Mouse (Mus musculus): ENCODE data around the gene Mis12. TPM values are rescaled to one million over a fixed set of nuclear protein-coding genes. Genes with fewer than 3 reads are reported as not detected.

The Mis12 gene
- total RNA-seq, 2 experiments from 2014 or later = 62.9 to 69.3 TPM

- ATAC-seq (replicated peaks; ENCODE audit: low FRiP score, poor library complexity, severe bottlenecking) = no peak
Observed at GRCm38 (mm10) chr11:71008321-71008720, 11.1 kb upstream of the Mis12 start.

GRCm38 (mm10) chr11:71012743-71013142 lies 6.7 kb upstream of the Mis12 start:
- ATAC-seq (replicated peaks; ENCODE audit: low FRiP score, poor library complexity, severe bottlenecking) = no peak

GRCm38 (mm10) chr11:71017051-71017450 lies 2.4 kb upstream of the Mis12 start:
- no peak for ATAC-seq (replicated peaks; ENCODE audit: low FRiP score, poor library complexity, severe bottlenecking)

- peak; percentile 21 for ATAC-seq (replicated peaks; ENCODE audit: low FRiP score, poor library complexity, severe bottlenecking)
Observed at GRCm38 (mm10) chr11:71018416-71019200, 803 bp upstream of the Mis12 start.

GRCm38 (mm10) chr11:71028280-71028679 lies 8.9 kb downstream of the Mis12 start:
- no peak for ATAC-seq (replicated peaks; ENCODE audit: low FRiP score, poor library complexity, severe bottlenecking)

GRCm38 (mm10) chr11:71029403-71030118 lies 10.2 kb downstream of the Mis12 start:
- ATAC-seq (replicated peaks; ENCODE audit: low FRiP score, poor library complexity, severe bottlenecking) = no peak

GRCm38 (mm10) chr11:71032070-71032469 lies 12.7 kb downstream of the Mis12 start:
- ATAC-seq (replicated peaks; ENCODE audit: low FRiP score, poor library complexity, severe bottlenecking) = no peak

GRCm38 (mm10) chr11:71032491-71033162 lies 13.2 kb downstream of the Mis12 start:
- no peak for ATAC-seq (replicated peaks; ENCODE audit: low FRiP score, poor library complexity, severe bottlenecking)

GRCm38 (mm10) chr11:71033163-71033761 lies 13.9 kb downstream of the Mis12 start, which contains the start of gene 6330403K07Rik:
Gene 6330403K07Rik (minus strand): TSS chr11:71033513.
- ATAC-seq (replicated peaks; ENCODE audit: low FRiP score, poor library complexity, severe bottlenecking) = no peak

GRCm38 (mm10) chr11:71039526-71040298 lies 20.3 kb downstream of the Mis12 start:
- ATAC-seq (replicated peaks; ENCODE audit: low FRiP score, poor library complexity, severe bottlenecking) = no peak

- no peak for ATAC-seq (replicated peaks; ENCODE audit: low FRiP score, poor library complexity, severe bottlenecking)
Observed at GRCm38 (mm10) chr11:71052554-71052953, 33.1 kb downstream of the Mis12 start.

GRCm38 (mm10) chr11:71076342-71076741 lies 56.9 kb downstream of the Mis12 start:
- no peak for ATAC-seq (replicated peaks; ENCODE audit: low FRiP score, poor library complexity, severe bottlenecking)

Other genes with a start within 250 kb of the Mis12 start
- gene Scimp, start 207.0 kb upstream of the Mis12 start, total RNA-seq (2015; ENCODE audit: low replicate concordance) = not detected in 2 replicates
- gene Scimp, start 207.0 kb upstream of the Mis12 start, total RNA-seq (2017; ENCODE audit: low replicate concordance) = not detected in 2 replicates
- gene Rabep1, start 174.8 kb upstream of the Mis12 start, total RNA-seq (2015; ENCODE audit: low replicate concordance) = 6.5 and 8.0 TPM in 2 replicates
- gene Rabep1, start 174.8 kb upstream of the Mis12 start, total RNA-seq (2017; ENCODE audit: low replicate concordance) = 20.9 and 23.0 TPM in 2 replicates
- 85.4 and 142 TPM in 2 replicates for gene Nup88, start 49.6 kb upstream of the Mis12 start, total RNA-seq (2015; ENCODE audit: low replicate concordance)
- gene Nup88, start 49.6 kb upstream of the Mis12 start, total RNA-seq (2017; ENCODE audit: low replicate concordance) = 93.7 and 128 TPM in 2 replicates
- gene Rpain, start 49.4 kb upstream of the Mis12 start, total RNA-seq (2015; ENCODE audit: low replicate concordance) = 136 and 165 TPM in 2 replicates
- 47.1 and 102 TPM in 2 replicates for gene Rpain, start 49.4 kb upstream of the Mis12 start, total RNA-seq (2017; ENCODE audit: low replicate concordance)
- gene C1qbp, start 36.6 kb upstream of the Mis12 start, total RNA-seq (2015; ENCODE audit: low replicate concordance) = 87.2 and 106 TPM in 2 replicates
- 7.3 and 24.4 TPM in 2 replicates for gene C1qbp, start 36.6 kb upstream of the Mis12 start, total RNA-seq (2017; ENCODE audit: low replicate concordance)
- gene Dhx33, start 15.2 kb upstream of the Mis12 start, total RNA-seq (2015; ENCODE audit: low replicate concordance) = 1.1 and 3.8 TPM in 2 replicates
- gene Dhx33, start 15.2 kb upstream of the Mis12 start, total RNA-seq (2017; ENCODE audit: low replicate concordance) = 7.4 and 7.8 TPM in 2 replicates
- gene Derl2, start 230 bp downstream of the Mis12 start, total RNA-seq (2015; ENCODE audit: low replicate concordance) = 32.4 and 44.0 TPM in 2 replicates
- 25.0 and 30.2 TPM in 2 replicates for gene Derl2, start 230 bp downstream of the Mis12 start, total RNA-seq (2017; ENCODE audit: low replicate concordance)
- not detected in 2 replicates for gene 6330403K07Rik, start 13.9 kb downstream of the Mis12 start, total RNA-seq (2015; ENCODE audit: low replicate concordance)
- not detected in 2 replicates for gene 6330403K07Rik, start 13.9 kb downstream of the Mis12 start, total RNA-seq (2017; ENCODE audit: low replicate concordance)
- 1.4 TPM in 1 of 2 replicates, not detected in the other for gene Nlrp1a, start 125.1 kb downstream of the Mis12 start, total RNA-seq (2015; ENCODE audit: low replicate concordance)
- 0.76 and 0.77 TPM in 2 replicates for gene Nlrp1a, start 125.1 kb downstream of the Mis12 start, total RNA-seq (2017; ENCODE audit: low replicate concordance)
- not detected in 2 replicates for gene Nlrp1b, start 211.1 kb downstream of the Mis12 start, total RNA-seq (2015; ENCODE audit: low replicate concordance)
- 0.68 TPM in 1 of 2 replicates, not detected in the other for gene Nlrp1b, start 211.1 kb downstream of the Mis12 start, total RNA-seq (2017; ENCODE audit: low replicate concordance)